Mouse (Mus musculus) fibroblast of lung, adult 2 months (primary cell): ENCODE data around the gene Gm17374.
"Not testable (repeated sequence)": the region's sequence is repeated elsewhere in the genome, so short reads cannot be mapped to it uniquely, and the experiment has no call there.

Source experiments
- DNase-seq: peaks from one replicate; pipeline ENCODE4 v3.0.0-alpha.2; 2011; ENCODE audit warnings: low read depth

The Gm17374 gene

GRCm38 (mm10) chr2:140151743-140152142 lies at the start of gene Gm17374:
TSS of gene Gm17374 (plus strand) at chr2:140152043.
- not testable (repeated sequence) for DNase-seq

- no peak for DNase-seq
Measured at GRCm38 (mm10) chr2:140104951-140105350, 46.9 kb upstream of the Gm17374 start.

- no peak for DNase-seq
Measured at GRCm38 (mm10) chr2:140107641-140108040, 44.2 kb upstream of the Gm17374 start.

- no peak for DNase-seq
Measured at GRCm38 (mm10) chr2:140108945-140109344, 42.9 kb upstream of the Gm17374 start.

GRCm38 (mm10) chr2:140113851-140114250 lies 38.0 kb upstream of the Gm17374 start:
- DNase-seq, result peak; percentile 70

- DNase-seq, result no peak
Measured at GRCm38 (mm10) chr2:140125516-140125915, 26.3 kb upstream of the Gm17374 start.

GRCm38 (mm10) chr2:140159186-140159730 lies 7.4 kb downstream of the Gm17374 start:
- peak; percentile 12 for DNase-seq

GRCm38 (mm10) chr2:140163351-140163854 lies 11.6 kb downstream of the Gm17374 start:
- DNase-seq, result no peak

- no peak for DNase-seq
Measured at GRCm38 (mm10) chr2:140169057-140169456, 17.2 kb downstream of the Gm17374 start.

- DNase-seq, result peak; percentile 91
Measured at GRCm38 (mm10) chr2:140170127-140170802, 18.4 kb downstream of the Gm17374 start, which contains the start of the genes Esf1 and Ndufaf5. TSS of gene Esf1 (minus strand) at chr2:140170564. TSS of gene Ndufaf5 (plus strand) at chr2:140170649.

GRCm38 (mm10) chr2:140170803-140171553 lies 19.1 kb downstream of the Gm17374 start:
- DNase-seq, result no peak

GRCm38 (mm10) chr2:140185685-140186210 lies 33.9 kb downstream of the Gm17374 start:
- not testable (repeated sequence) for DNase-seq

- no peak for DNase-seq
Measured at GRCm38 (mm10) chr2:140200713-140201112, 48.9 kb downstream of the Gm17374 start.

- no peak for DNase-seq
Measured at GRCm38 (mm10) chr2:140202573-140202972, 50.7 kb downstream of the Gm17374 start.
